Mouse (Mus musculus): ENCODE results near the gene Clcc1.

Clcc1 gene

DNA sequence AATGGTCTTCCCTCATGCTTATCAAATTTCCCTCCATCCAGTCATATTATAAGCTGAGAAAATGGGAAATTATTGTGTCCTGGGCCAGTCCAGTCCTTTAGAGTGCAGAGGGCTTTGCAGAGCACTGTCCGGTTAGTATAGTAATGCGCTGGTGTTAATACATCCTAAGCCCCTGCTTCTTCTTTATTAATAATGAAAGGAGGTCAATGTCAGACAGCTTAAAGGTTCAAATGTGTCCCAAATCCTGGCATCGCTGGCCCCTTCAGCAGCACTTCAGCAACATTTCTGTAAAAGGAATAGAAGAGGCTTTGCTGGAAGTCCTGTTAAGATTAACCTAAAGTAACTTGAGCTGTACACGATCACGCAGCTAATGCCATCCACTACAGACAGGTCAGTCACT lies 57.6 kb downstream of the Clcc1 start:
- DNase-seq: no peak

DNA sequence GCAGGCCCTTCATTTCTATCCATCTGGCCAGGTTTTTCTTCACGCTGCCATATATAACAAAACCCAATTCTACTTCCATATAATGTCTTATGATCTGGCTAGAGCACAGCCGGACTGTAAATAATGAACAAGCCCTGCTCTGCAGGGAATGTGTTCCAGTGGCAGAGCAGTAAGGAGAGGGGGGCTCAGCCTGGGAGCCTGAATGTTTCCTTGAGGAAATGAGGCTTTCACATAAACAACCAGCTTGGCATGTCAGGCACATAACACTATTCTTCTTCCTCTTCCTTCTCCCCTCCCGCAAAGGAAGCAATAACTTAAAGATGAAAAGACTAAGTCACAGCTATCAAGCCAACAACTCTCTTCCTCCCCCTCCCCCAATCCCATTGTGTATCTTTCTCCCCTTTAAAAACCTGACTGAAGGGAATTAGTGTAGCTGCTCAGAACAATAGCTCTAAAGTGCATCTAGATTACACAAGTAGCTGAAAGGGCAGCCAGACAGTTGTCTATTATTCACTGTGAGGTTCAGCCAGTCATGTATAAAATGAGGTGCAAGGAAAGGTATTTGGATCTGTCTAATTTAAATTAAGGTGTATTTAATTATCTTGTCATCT lies 59.5 kb downstream of the Clcc1 start:
- DNase-seq: peak; percentile 9

- DNase-seq: no peak
These were observed 61.1 kb downstream of the Clcc1 start for GRCm38 (mm10) chr3:108714837-108715236.

GRCm38 (mm10) chr3:108717896-108718502 lies 64.3 kb downstream of the Clcc1 start:
- no peak for DNase-seq

DNA sequence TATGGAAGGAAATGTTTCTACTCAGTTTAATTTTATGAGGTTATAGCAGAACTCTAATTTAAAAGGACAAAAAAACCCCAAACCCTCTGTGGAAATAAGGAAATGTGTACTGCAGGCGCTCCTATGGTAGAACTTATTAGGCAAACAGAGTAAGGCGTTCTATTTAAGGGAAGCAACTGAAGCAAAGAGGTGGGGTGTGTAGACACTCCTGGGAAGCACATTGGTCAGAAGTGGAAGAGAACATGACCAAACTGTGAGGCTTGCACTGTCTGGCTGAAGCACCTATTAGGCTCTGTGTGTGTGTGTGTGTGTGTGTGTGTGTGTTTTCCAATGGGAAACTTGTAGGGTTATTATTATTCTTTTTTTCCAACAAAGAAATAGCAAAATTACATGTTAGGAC lies 65.6 kb downstream of the Clcc1 start:
- DNase-seq: no peak

GRCm38 (mm10) chr3:108719761-108720160 lies 66.0 kb downstream of the Clcc1 start:
- no peak for DNase-seq

GRCm38 (mm10) chr3:108721076-108721991 lies 67.6 kb downstream of the Clcc1 start:
- peak; percentile 40 for DNase-seq

DNA sequence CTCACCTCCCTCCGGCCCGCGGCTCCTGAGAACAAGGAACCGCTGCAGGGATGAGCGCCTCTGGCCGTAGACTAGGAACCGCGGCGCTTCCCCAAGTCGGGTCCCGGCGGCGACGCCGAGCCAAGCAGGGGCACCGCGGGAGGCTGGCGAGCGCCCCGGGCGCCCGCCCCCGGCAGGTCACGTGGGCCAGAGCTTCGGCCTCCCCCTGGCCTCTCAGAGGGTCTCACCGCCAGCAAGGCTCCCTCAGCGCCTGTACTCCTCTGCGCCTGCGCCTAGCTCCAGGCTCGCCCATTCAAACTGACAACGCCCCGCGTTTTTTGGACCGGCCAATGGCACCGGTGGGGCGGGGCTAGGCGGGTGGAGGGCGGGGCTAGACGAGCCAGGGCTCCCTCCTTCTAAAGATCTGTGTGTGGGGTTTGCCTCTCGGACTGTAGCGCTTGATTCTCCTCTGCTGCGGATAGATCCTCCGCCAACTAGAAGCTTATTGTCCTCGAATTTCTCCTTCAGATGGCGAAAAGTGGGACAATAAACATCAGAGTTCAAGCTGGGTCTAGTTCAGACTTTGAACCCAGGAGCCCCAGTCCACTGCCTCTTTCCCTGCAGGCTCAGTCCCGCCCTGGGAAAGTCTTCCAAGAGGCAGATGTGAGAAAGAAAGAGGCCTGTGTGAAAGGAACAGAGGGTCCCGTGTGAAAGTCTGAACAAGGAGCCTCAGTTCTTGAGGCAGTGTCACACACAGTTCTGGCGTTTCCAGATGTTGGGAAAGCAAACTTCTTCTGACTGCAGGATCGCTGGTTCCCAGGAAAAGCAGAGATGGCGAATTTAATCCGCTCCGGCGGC lies 68.5 kb downstream of the Clcc1 start, which contains the start of gene Gpsm2:
Gene Gpsm2, minus strand, starts transcription at position 274 of the 837 bp plus-strand sequence.
- peak; percentile 97 for DNase-seq

GRCm38 (mm10) chr3:108726413-108726812 lies 72.7 kb downstream of the Clcc1 start:
- no peak for DNase-seq

GRCm38 (mm10) chr3:108727344-108727743 lies 73.6 kb downstream of the Clcc1 start:
- no peak for DNase-seq

GRCm38 (mm10) chr3:108727776-108728175 lies 74.1 kb downstream of the Clcc1 start:
- no peak for DNase-seq

All from lung, postnatal 14 days (tissue).